19 mouse cellular contexts compared by ENCODE assay signal in genomic region chr2:29748499-29748898, GRCm38 (mm10). TPM values are rescaled to one million over a fixed set of nuclear protein-coding genes. Genes with fewer than 3 reads are reported as not detected.
DNase-seq lines count a peak whose midpoint lies in the region; TF ChIP-seq lines count a peak whose summit lies in the region.
"Had no signal": no experiment of that assay in that cellular context is flagged by ENCODE, and none has a peak within 500 bp of the region (broad histone marks: within the 10 kb centered on the region; RNA-seq: fewer than 3 reads in every experiment).

No protein-coding gene starts in this region.

- no peaks in the 10 kb centered on the region for H3K36me3 ChIP-seq in ES-E14 (ENCODE audit: control insufficient read depth, insufficient read depth, low read length, poor library complexity, severe bottlenecking)
- H3K36me3 ChIP-seq: embryonic facial prominence, embryonic 13.5 days; embryonic facial prominence, embryonic 15.5 days; forebrain, embryonic 10.5 days; forebrain, embryonic 12.5 days had no signal

- in situ Hi-C loops in ES-E14 (cut with MboI; ENCODE audit: low sequenced_read_pairs in 2 of 2, unreplicated experiment in 2 of 2), result no loop called here

- H3K27ac ChIP-seq in ES-E14 (ENCODE audit: insufficient read depth, low read depth, low read length, poor library complexity, severe bottlenecking), result no peak overlapping the region
- H3K27ac ChIP-seq: embryonic facial prominence, embryonic 13.5 days; embryonic facial prominence, embryonic 15.5 days; forebrain, embryonic 10.5 days; forebrain, embryonic 12.5 days had no signal

- H3K9me3 ChIP-seq in ES-E14 (ENCODE audit: control insufficient read depth, insufficient read depth, low read depth, low read length), result no peaks in the 10 kb centered on the region
- H3K9me3 ChIP-seq: embryonic facial prominence, embryonic 13.5 days; embryonic facial prominence, embryonic 15.5 days had no signal

- DNase-seq in ES-CJ7 (ENCODE audit: low read depth, low spot score), result peak; percentile 81
- peak; percentile 60 for DNase-seq in ES-E14 (ENCODE audit: low read depth, low spot score)
- peak; percentile 89 for DNase-seq in ZHBTc4 (ENCODE audit: low read depth, low spot score)
- no peak for DNase-seq in retina, postnatal 1 day
- no peak for DNase-seq in urinary bladder, postnatal 36 days (ENCODE audit: low spot score in 2 of 2)
- DNase-seq: adrenal gland, adult 2 months; adrenal gland, postnatal 10 days; adrenal gland, postnatal 25 days; cerebellum, adult 11 months; cerebellum, adult 8-10 months; cerebellum, adult 9-11 months had no signal

- no peak overlapping the region for H3K9ac ChIP-seq in ES-E14 (ENCODE audit: insufficient read depth, low read depth, low read length, poor library complexity, severe bottlenecking)
- H3K9ac ChIP-seq: embryonic facial prominence, embryonic 13.5 days; embryonic facial prominence, embryonic 15.5 days; forebrain, embryonic 12.5 days had no signal

- peaks cover 2 to 23% of the 10 kb centered on the region in 2 experiments; a peak in 2 of 4 replicates for H3K4me1 ChIP-seq in ES-E14 (ENCODE audit: control insufficient read depth in 2 of 2, insufficient read depth in 2 of 2, low read length in 2 of 2, poor library complexity in 1 of 2)

- H3K4me3 ChIP-seq in ES-E14 (ENCODE audit: insufficient read depth in 1 of 2, low read depth in 1 of 2, low read length in 2 of 2, poor library complexity in 1 of 2, severe bottlenecking in 1 of 2), result no peak overlapping the region
- H3K4me3 ChIP-seq: embryonic facial prominence, embryonic 13.5 days; embryonic facial prominence, embryonic 15.5 days; erythroblast, embryonic 14.5 days; forebrain, embryonic 10.5 days; forebrain, embryonic 12.5 days had no signal

TF ChIP-seq in ES-E14, 5 proteins besides CTCF, POLR2A, EP300 and RAD21:
- TF ChIP-seq MAFK (IDR thresholded peaks at IDR 0.05; ENCODE audit: insufficient read depth, low read depth, low read length) (no peak), CHD2 (IDR thresholded peaks at IDR 0.05; ENCODE audit: low read depth, low read length) (no peak), ZNF384 (IDR thresholded peaks at IDR 0.05; ENCODE audit: low read depth, low read length) (no peak), HCFC1 (IDR thresholded peaks at IDR 0.05; ENCODE audit: borderline replicate concordance, insufficient read depth, low read length) (no peak), ZC3H11A (IDR thresholded peaks at IDR 0.05; ENCODE audit: borderline replicate concordance, low read depth, low read length) (no peak)

RNA-seq across cellular contexts. Expression of gene Gm13420, which starts 3.0 kb away (rescaled TPM):
- total RNA-seq in ES-E14 (2012; rRNA removed), result 0.27 and 0.42 TPM in 2 replicates
- total RNA-seq: adrenal gland, adult 2 months; adrenal gland, postnatal 25 days; common myeloid progenitor, adult 5-6 weeks; MEL had no signal

RNA-seq across cellular contexts. Expression of gene Gm13547, which starts 10.6 kb away (rescaled TPM):
- total RNA-seq in ES-E14 (2012; rRNA removed), result not detected in 2 replicates
- total RNA-seq: adrenal gland, adult 2 months; adrenal gland, postnatal 10 days; adrenal gland, postnatal 25 days; adrenal gland, postnatal 4 days; common myeloid progenitor, adult 5-6 weeks; MEL had no signal

RNA-seq across cellular contexts. Expression of gene Coq4, which starts 38.8 kb away (rescaled TPM):
- total RNA-seq in ES-E14 (2012; rRNA removed), result 18.3 and 30.4 TPM in 2 replicates

RNA-seq across cellular contexts. Expression of gene Trub2, which starts 39.8 kb away (rescaled TPM):
- total RNA-seq in ES-E14 (2012; rRNA removed), result 78.5 and 108 TPM in 2 replicates

RNA-seq across cellular contexts. Expression of gene Slc27a4, which starts 53.9 kb away (rescaled TPM):
- 38.9 and 47.7 TPM in 2 replicates for total RNA-seq in ES-E14 (2012; rRNA removed)

Comparison
In these comparisons a context has a peak if more than half of its experiments do, and no peak if none do; other contexts are left out.
1. DNase-seq: peak in ES-CJ7 (single experiment), ES-E14 (single experiment) and ZHBTc4 (single experiment); none in retina, postnatal 1 day (single experiment) and urinary bladder, postnatal 36 days (0 of 2).